Mouse (Mus musculus): ENCODE data around the gene Pdgfra. TPM values are rescaled to one million over a fixed set of nuclear protein-coding genes. Genes with fewer than 3 reads are reported as not detected.

Pdgfra gene
- polyA plus RNA-seq, 1 experiment from 2014 or later, result 11.6 TPM

DNA sequence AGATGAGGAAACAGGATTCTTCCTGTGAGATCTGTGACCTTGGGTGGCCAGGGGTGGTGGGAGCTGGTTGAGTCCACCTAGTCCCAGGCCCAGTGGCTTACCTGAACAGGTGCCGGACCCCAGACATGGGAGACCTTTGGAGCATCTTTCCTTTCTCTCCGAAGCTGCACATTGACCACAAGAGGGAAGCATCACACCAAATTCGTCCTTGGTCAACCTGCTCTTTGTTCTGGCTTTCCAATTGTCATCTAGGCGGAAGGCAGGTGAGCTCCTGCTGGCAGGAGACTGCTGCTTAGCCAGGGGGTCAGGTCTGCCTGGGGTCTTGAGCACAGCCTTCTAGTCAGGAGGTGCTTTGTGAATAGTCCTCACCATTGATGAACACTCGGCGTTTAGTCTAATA is 62.4 kb downstream of the Pdgfra start:
- Histone ChIP-seq H3K4me1 (ENCODE audit: control insufficient read depth, insufficient read depth, low read length) (no peaks in the 10 kb centered on the region), H3K4me2 (ENCODE audit: low read depth, low read length) (no peak overlapping the region), H3K36me3 (ENCODE audit: control insufficient read depth, insufficient read depth) (no peaks in the 10 kb centered on the region), H3K9me3 (replicated peaks; ENCODE audit: control insufficient read depth, low read length) (no peaks in the 10 kb centered on the region), H3K27me3 (ENCODE audit: control insufficient read depth, insufficient read depth, low read length) (no peaks in the 10 kb centered on the region), H3K9ac (ENCODE audit: low read length) (no peak overlapping the region), H3K4me3 (ENCODE audit: low read length) (no peak overlapping the region), H3K27ac (ENCODE audit: low read length) (no peak overlapping the region)
- WGBS, result 46% methylated on average over 6 of the region's 6 CpGs
- ATAC-seq (replicated peaks; ENCODE audit: extremely low read depth, insufficient read depth, low FRiP score), result no peak

DNA sequence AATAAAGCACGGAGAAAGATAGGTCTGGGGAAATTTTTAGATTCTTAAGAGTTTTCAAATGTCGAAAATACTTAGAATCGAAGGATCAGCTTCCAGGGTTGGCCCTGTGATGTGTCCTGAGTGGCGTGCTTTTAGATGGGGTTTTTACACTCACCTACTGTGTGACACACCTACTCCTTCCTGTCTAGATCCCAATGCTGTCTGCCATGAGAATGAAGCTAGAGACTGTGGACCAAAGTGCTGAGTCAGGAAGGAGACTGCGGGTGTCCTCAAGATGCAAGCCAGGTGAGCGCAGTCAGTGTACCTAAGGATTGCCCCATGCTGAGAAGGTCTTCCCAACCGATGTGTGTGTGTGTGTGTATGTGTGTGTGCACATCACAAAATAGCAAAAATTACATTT is 62.8 kb downstream of the Pdgfra start:
- H3K9ac ChIP-seq (ENCODE audit: low read length), result no peak overlapping the region
- H3K4me3 ChIP-seq (ENCODE audit: low read length), result no peak overlapping the region
- no peak for ATAC-seq (replicated peaks; ENCODE audit: extremely low read depth, insufficient read depth, low FRiP score)
- no peaks in the 10 kb centered on the region for H3K4me1 ChIP-seq (ENCODE audit: control insufficient read depth, insufficient read depth, low read length)
- H3K27me3 ChIP-seq (ENCODE audit: control insufficient read depth, insufficient read depth, low read length), result no peaks in the 10 kb centered on the region
- H3K36me3 ChIP-seq (ENCODE audit: control insufficient read depth, insufficient read depth), result no peaks in the 10 kb centered on the region
- no peaks in the 10 kb centered on the region for H3K9me3 ChIP-seq (replicated peaks; ENCODE audit: control insufficient read depth, low read length)
- no peak overlapping the region for H3K4me2 ChIP-seq (ENCODE audit: low read depth, low read length)
- H3K27ac ChIP-seq (ENCODE audit: low read length), result no peak overlapping the region
- 79% methylated on average over 7 of the region's 7 CpGs for WGBS

DNA sequence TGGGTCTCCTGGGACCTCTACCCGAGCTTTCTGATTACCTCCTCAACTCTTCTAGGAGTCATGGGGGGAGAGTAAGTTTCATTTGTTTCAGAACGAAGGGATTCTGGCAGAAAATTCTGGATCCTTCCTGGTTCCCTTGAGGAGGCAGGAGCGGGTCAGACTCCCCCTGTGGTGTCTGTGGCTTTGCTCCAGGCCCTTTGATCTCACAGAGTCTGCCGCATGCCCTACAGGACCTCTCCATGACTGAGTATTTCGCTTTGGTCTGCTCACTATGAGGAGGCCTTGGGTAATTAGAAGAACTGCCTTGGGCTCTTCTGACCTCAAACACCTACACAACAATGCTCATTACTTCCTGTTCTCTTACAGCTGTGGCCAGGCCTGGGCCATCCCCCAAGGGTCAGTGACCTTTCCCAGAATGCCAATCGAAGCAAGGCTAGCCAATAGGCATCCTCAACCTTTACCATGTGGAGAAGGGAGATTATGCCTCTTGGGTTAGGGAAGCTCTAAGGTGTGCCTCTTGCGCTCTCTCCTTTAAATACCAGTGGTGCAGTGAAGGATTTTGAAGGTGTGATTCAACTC is 63.7 kb downstream of the Pdgfra start:
- H3K9ac ChIP-seq (ENCODE audit: low read length), result no peak overlapping the region
- no peak overlapping the region for H3K4me2 ChIP-seq (ENCODE audit: low read depth, low read length)
- no peak for ATAC-seq (replicated peaks; ENCODE audit: extremely low read depth, insufficient read depth, low FRiP score)
- no peaks in the 10 kb centered on the region for H3K27me3 ChIP-seq (ENCODE audit: control insufficient read depth, insufficient read depth, low read length)
- H3K27ac ChIP-seq (ENCODE audit: low read length), result no peak overlapping the region
- 76% methylated on average over 7 of the region's 7 CpGs for WGBS
- H3K4me3 ChIP-seq (ENCODE audit: low read length), result no peak overlapping the region
- no peaks in the 10 kb centered on the region for H3K9me3 ChIP-seq (replicated peaks; ENCODE audit: control insufficient read depth, low read length)
- no peaks in the 10 kb centered on the region for H3K36me3 ChIP-seq (ENCODE audit: control insufficient read depth, insufficient read depth)
- H3K4me1 ChIP-seq (ENCODE audit: control insufficient read depth, insufficient read depth, low read length), result no peaks in the 10 kb centered on the region

DNA sequence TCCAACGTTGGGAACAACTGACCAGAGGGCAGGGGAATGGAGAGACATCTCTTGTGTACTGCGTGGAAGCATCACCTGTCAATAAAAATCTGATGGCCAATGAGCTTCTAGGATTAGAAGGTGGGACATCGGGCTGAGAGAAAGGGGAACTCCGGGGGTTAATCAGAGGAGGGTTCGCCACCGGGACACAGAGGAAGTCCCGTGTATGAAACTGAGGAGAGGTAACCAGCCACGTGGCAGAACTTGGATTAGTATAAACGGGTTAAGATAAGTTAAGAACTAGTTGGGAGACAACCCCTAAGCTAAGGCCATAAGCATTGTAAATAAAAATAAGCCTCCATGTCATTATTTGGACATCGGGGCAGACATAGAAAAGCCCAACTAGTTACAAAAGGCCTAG is 69.5 kb downstream of the Pdgfra start:
- H3K9me3 ChIP-seq (replicated peaks; ENCODE audit: control insufficient read depth, low read length), result no peaks in the 10 kb centered on the region
- no peaks in the 10 kb centered on the region for H3K4me1 ChIP-seq (ENCODE audit: control insufficient read depth, insufficient read depth, low read length)
- H3K36me3 ChIP-seq (ENCODE audit: control insufficient read depth, insufficient read depth), result no peaks in the 10 kb centered on the region
- H3K27me3 ChIP-seq (ENCODE audit: control insufficient read depth, insufficient read depth, low read length), result no peaks in the 10 kb centered on the region
- WGBS, result 79% methylated on average over 10 of the region's 10 CpGs
- no peak overlapping the region for H3K9ac ChIP-seq (ENCODE audit: low read length)
- no peak for ATAC-seq (replicated peaks; ENCODE audit: extremely low read depth, insufficient read depth, low FRiP score)
- H3K27ac ChIP-seq (ENCODE audit: low read length), result no peak overlapping the region
- no peak overlapping the region for H3K4me3 ChIP-seq (ENCODE audit: low read length)
- H3K4me2 ChIP-seq (ENCODE audit: low read depth, low read length), result no peak overlapping the region

DNA sequence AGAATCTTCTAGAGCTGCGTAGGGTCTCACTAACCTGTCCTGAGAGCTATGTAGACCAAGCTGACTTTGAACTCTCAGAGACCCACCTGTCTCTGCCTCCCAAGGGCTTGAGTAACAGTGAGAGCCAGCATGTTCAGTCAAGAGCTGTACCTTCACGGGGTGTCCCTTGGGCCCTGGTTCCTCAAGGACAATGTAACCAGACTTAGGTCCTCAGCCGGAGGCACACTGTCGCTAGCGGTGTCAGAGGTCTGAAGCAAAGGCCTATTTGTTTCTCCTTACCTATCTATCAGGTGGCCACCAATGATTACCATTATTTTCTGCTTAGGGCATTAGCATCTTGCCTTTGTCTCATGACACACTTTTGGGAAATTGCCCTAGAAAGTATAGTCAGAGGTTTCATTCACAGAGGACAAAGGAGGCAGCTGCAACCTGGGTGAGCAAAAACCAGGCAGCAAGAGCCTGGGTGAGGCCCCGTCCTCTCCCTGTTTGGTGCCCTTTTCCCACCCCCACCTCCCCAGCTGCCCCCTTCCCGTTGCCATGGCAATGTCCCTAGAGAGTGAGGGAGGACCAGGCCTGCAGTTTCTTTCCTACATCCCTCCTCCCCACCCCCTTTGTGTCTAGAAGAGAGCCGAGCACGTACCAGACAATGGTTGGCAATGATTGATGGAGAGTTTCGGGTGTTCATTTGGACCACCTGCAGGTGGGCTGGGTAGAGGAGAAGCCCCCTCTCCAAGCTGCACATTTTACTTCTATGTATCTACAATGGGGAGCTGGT is 70.6 kb downstream of the Pdgfra start:
- Histone ChIP-seq H3K9me3 (replicated peaks; ENCODE audit: control insufficient read depth, low read length) (no peaks in the 10 kb centered on the region), H3K27ac (ENCODE audit: low read length) (no peak overlapping the region), H3K27me3 (ENCODE audit: control insufficient read depth, insufficient read depth, low read length) (no peaks in the 10 kb centered on the region), H3K4me2 (ENCODE audit: low read depth, low read length) (no peak overlapping the region), H3K4me1 (ENCODE audit: control insufficient read depth, insufficient read depth, low read length) (no peaks in the 10 kb centered on the region), H3K9ac (ENCODE audit: low read length) (no peak overlapping the region), H3K36me3 (ENCODE audit: control insufficient read depth, insufficient read depth) (no peaks in the 10 kb centered on the region), H3K4me3 (ENCODE audit: low read length) (no peak overlapping the region)
- ATAC-seq (replicated peaks; ENCODE audit: extremely low read depth, insufficient read depth, low FRiP score), result no peak
- 73% methylated on average over 10 of the region's 10 CpGs for WGBS

DNA sequence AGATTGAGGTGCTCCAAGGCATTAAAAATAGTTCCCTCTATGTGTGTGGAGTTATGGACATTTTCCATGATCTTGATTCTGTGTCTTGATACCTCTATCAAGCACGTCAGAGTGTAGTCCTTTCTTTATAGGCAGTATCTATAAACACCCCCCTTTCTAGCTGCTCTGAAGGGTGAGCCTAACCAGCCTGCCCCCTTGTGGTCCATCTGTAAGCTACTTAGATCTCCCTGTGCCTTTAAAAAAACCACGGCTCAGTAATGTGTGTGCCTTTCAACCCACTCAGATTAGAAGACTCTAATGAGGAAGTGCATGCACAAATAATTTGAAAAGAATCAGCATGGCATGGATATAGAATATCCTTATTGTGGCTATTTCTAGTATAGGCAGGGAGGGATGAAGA is 86.3 kb downstream of the Pdgfra start:
- no peaks in the 10 kb centered on the region for H3K27me3 ChIP-seq (ENCODE audit: control insufficient read depth, insufficient read depth, low read length)
- H3K27ac ChIP-seq (ENCODE audit: low read length), result no peak overlapping the region
- 0 out of 2 replicates have a peak, but pooled peaks cover 2% of the 10 kb centered on the region for H3K9me3 ChIP-seq (replicated peaks; ENCODE audit: control insufficient read depth, low read length)
- WGBS, result 25% methylated on average over 2 of the region's 2 CpGs
- no peak overlapping the region for H3K9ac ChIP-seq (ENCODE audit: low read length)
- H3K4me2 ChIP-seq (ENCODE audit: low read depth, low read length), result no peak overlapping the region
- no peaks in the 10 kb centered on the region for H3K36me3 ChIP-seq (ENCODE audit: control insufficient read depth, insufficient read depth)
- no peak overlapping the region for H3K4me3 ChIP-seq (ENCODE audit: low read length)
- H3K4me1 ChIP-seq (ENCODE audit: control insufficient read depth, insufficient read depth, low read length), result no peaks in the 10 kb centered on the region
- ATAC-seq (replicated peaks; ENCODE audit: extremely low read depth, insufficient read depth, low FRiP score), result no peak

DNA sequence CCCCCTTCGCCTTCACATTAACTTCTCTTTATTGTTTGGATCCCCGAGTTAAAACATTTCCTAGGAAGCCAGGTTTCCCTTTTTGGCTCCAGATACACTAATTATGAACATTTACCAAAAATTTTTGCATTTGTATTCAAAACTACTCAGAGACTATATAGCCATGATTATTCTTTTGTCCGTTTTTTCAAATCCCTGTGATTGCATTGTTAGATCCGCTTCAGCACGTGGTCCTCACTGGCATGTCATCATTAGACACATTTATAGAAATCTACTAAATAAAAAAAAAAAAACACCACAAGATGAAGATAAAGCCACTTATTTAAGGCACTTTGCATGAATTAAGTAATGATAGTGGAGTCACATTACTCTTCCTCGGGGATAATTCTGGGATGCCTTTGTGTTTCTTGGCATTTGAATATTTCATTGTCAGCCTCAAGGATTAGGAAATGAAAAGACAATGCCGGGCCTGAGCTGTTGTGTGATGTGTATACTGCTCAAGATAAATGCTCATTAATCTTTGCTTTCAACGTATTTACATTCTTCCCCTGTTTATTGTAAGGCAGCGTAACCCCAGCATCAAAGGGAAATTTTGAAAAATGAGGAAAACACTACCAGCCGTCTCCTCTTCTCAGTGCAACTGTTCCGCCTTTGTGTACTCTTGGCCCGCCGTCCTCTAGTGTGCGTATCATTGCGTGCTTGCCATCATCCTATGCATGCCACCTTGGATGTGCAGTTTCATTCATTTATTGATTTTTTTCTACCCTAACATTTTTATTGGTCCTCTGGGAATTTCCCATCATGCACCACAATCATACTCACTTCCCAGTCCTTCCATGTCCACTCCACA is 87.1 kb downstream of the Pdgfra start:
- Histone ChIP-seq H3K36me3 (ENCODE audit: control insufficient read depth, insufficient read depth) (no peaks in the 10 kb centered on the region), H3K4me3 (ENCODE audit: low read length) (no peak overlapping the region), H3K4me1 (ENCODE audit: control insufficient read depth, insufficient read depth, low read length) (no peaks in the 10 kb centered on the region), H3K9me3 (replicated peaks; ENCODE audit: control insufficient read depth, low read length) (0 out of 2 replicates have a peak, but pooled peaks cover 2% of the 10 kb centered on the region), H3K27ac (ENCODE audit: low read length) (no peak overlapping the region), H3K4me2 (ENCODE audit: low read depth, low read length) (no peak overlapping the region), H3K27me3 (ENCODE audit: control insufficient read depth, insufficient read depth, low read length) (no peaks in the 10 kb centered on the region), H3K9ac (ENCODE audit: low read length) (no peak overlapping the region)
- no peak for ATAC-seq (replicated peaks; ENCODE audit: extremely low read depth, insufficient read depth, low FRiP score)
- 80% methylated on average over 15 of the region's 15 CpGs for WGBS

DNA sequence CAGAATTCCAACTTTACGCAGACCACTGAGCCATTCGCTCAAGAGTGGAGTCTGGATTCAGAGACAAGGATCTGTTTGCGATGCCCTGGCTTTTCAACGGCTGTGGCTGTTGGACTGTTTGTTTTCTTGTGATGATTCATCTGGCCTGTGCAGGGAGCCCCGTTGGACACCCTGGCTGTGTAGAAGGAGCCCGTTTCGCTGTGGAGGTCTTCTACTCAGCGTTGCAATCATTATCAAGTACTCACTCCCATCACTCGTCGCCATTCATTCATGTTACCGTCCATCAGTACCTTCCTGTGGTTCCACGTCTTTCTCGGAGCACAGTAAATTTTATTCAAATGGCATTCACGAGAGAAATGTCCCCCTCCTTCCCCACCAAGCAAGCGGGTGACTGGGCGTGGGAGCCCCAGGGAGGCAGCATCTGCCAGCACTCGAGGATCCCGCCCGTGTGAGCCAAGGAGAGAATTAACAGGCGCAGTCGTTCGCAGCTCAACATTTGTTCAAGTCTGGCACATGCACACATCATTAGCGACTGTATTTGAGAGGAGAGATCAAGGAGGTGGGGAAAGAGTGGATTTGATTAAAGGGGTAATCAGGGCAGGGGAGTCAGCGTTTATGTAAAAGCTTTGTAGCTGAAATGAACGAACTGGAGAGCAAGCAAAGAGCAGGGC is 95.1 kb downstream of the Pdgfra start:
- ATAC-seq (replicated peaks; ENCODE audit: extremely low read depth, insufficient read depth, low FRiP score), result no peak
- H3K27me3 ChIP-seq (ENCODE audit: control insufficient read depth, insufficient read depth, low read length), result peaks cover 3% of the 10 kb centered on the region; the same call in 1 of the 2 replicates
- no peaks in the 10 kb centered on the region for H3K36me3 ChIP-seq (ENCODE audit: control insufficient read depth, insufficient read depth)
- no peak overlapping the region for H3K27ac ChIP-seq (ENCODE audit: low read length)
- 0 out of 2 replicates have a peak, but pooled peaks cover 2% of the 10 kb centered on the region for H3K9me3 ChIP-seq (replicated peaks; ENCODE audit: control insufficient read depth, low read length)
- H3K4me3 ChIP-seq (ENCODE audit: low read length), result no peak overlapping the region
- H3K4me1 ChIP-seq (ENCODE audit: control insufficient read depth, insufficient read depth, low read length), result no peaks in the 10 kb centered on the region
- H3K4me2 ChIP-seq (ENCODE audit: low read depth, low read length), result peak overlapping the region; percentile 28; the same call in 1 of the 2 replicates
- H3K9ac ChIP-seq (ENCODE audit: low read length), result no peak overlapping the region
- WGBS, result 40% methylated on average over 25 of the region's 25 CpGs
